Mouse (Mus musculus) layer of hippocampus, adult 9-10 months (tissue): ENCODE measurements around the gene Lrrc1.

Experiments used
- DNase-seq: peaks from one replicate; pipeline ENCODE4 v3.0.0; 2022; ENCODE audit warnings: low spot score

Lrrc1 gene

DNA sequence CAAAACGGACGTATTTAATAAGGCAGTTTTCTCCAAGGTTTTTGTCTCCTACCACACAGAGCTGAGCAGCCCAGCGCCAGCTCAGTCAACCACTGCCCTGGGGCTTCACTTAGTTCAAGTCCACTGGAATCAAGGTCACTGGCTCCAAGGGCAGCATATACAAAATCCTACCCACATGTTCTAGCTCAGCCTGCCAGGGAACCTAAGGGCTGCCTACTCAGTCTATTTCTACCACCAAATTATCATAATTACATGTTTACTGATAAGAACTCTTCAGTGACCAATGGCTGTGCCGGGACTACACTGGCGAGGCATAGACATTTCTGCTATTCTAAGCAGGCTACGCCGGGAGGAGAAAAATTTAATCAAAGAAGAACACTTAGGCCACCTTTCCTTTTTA lies 80.8 kb downstream of the Lrrc1 start:
- no peak for DNase-seq

DNA sequence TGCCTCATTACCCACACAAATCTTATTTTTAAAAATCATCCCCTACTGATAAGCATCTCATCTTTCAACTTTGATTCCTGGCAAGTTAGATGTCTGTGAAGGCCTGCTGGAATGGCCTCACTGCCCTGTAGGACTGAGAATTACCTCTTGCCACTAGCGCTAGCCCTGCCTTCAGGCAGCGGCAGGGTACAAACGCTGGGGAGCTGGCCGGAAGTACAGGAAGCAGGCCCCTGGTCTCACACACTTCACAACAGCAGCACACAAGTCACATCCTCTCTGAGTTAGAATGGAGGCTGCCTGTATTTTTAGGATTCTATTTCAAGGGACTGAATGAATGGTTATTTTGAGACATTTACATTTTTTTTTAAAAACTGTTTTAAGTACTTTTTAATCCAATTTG lies 81.5 kb downstream of the Lrrc1 start:
- DNase-seq: no peak

- no peak for DNase-seq
These were observed 83.2 kb downstream of the Lrrc1 start for GRCm38 (mm10) chr9:77461371-77461915.

DNA sequence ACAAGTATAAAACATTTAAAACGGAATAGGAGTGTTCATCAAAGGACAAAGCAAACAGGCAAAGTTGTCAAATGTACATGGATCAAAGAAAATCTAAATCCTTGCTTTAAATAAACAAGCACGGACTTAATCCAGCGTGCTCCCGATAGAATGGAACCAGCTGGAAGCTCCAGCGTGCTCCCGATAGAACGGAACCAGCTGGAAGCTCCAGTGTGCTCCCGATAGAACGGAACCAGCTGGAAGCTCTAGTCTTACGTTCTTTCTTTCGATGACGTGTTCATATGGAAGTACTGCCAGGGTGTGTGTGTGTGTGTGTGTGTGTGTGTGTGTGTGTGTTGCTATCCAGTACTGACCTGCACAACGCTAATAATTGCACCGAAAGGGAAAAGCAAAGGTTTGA lies 84.3 kb downstream of the Lrrc1 start:
- no peak for DNase-seq

DNA sequence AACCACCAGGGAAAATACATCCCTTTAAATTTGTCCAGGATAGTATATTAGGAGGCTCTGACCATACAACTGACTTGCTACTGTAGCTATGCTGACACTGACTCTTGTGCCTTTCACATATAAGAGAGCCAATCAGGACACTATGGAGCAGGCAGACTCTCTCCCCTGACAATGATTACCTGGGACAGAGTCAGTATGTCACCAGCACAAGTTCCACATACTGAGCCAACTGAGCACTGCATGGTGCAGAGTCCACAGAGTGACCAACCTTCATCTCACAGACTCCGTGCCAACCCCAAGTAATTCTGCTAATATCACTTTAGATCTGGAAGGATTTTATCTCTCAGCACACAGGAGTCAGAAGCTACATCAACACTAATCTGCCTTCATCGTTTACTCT lies 85.3 kb downstream of the Lrrc1 start:
- DNase-seq: no peak

DNA sequence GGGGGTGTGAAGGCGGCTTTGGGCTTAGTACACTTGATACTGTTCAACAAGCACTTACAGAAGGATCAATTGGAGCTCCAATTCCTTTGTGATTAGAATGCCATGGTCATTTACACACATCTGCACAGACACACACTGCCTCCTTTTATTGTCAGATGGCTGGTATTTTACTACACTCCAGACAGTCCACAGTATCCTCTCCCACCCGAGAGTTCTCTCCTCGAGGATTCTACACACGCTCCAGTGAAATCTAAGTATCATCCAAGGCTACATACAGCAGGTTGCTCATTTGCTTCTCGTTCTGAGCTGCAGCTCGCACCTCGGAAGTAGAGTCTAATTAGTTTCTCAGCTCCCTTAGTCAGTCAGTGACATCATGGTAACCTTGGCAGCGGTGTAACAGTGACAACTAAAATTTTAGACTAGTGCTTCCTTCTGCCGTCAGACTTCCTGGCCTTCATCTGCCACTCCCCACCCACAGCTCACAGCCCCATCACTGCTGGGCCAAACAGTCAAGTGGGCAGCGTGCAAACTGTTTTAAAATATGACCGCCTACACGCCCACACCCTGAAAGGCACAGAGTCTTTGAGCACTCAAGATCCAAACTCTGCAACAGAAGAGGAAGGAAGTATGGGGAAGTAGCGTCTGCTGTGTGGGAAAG lies 88.4 kb downstream of the Lrrc1 start:
- DNase-seq: no peak

- no peak for DNase-seq
These were observed 89.1 kb downstream of the Lrrc1 start for GRCm38 (mm10) chr9:77455439-77456168.

GRCm38 (mm10) chr9:77452046-77452807 lies 92.4 kb downstream of the Lrrc1 start:
- no peak for DNase-seq

- no peak for DNase-seq
These were observed 94.2 kb downstream of the Lrrc1 start for GRCm38 (mm10) chr9:77450447-77450846.

DNA sequence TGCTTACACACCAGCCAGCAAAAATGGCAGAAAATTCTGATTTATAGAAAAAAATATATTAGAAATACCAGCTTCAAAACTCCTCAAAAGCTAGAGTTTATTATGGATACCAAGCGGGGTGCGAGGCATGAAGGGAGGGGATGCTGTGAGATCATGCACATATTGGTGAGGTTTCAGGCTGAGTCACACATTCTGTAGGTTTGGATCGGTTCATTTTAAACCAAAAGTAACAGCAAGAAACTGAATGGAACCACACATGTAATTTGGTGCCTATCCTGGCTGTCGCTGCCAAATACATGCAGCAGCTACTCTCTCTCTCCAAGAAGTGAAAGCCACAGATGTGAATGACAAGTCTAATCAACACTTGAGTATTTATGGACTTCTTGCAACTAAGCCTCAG lies 99.8 kb downstream of the Lrrc1 start:
- no peak for DNase-seq

DNA sequence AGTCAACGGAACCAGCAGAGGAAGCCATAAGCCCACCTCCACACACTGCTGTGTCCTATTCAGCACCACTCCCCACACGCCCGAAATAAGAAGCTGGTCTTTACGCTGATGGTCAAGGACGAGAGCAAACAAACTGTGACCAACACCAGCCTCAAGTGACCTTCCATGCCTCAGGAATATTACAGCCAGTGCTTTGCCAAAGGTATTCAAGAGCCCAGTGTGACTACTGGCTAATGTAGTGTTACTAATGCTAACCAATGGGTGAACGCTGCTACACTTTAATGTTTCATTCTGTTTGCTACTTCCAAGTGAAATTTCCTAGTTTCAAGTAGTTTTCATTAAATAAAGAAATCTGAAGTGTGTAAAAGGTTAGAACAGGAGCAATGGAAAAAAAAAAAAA lies 105.3 kb downstream of the Lrrc1 start:
- no peak for DNase-seq

DNA sequence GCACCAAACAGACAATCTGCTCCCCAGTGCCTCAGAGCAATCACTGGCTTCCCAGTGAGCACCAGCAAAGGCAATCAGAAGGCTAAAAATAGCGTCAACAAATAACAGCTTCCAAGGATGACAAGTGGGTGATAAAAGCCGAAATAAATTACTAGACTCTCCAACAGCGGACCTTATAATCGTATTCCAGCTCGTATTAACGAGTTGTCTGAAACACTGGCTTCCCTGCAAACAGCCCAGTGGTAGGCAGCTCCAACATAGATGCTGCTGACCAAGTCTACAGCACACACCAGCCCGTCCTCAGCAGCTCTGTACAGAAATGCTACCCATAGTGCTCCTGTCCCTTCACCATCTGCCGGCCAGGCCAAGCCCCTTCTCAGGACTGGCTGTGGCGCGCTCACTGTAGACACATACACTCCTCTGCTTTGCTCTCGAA lies 105.8 kb downstream of the Lrrc1 start:
- no peak for DNase-seq

- DNase-seq: no peak
These were observed 107.5 kb downstream of the Lrrc1 start for GRCm38 (mm10) chr9:77437131-77437530.

DNA sequence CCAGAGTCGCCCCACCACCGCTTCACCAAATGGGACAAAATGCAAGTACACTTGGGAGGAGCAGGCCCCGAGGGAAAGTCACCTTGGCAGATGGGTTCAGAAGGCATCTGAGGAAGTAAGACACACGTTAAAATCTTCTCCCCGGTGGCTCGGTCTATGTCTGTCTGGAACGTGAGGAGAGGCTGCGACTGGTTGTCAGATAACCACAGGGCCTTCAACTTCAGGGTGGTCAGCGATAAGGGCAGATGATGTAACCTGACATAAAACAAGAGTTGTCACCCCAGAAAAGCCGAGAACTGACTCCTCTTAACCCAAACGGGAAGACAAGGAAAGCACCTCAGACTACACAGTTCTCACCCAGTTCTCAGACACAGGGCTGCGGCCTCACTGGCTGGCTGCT lies 109.7 kb downstream of the Lrrc1 start:
- DNase-seq: no peak

DNA sequence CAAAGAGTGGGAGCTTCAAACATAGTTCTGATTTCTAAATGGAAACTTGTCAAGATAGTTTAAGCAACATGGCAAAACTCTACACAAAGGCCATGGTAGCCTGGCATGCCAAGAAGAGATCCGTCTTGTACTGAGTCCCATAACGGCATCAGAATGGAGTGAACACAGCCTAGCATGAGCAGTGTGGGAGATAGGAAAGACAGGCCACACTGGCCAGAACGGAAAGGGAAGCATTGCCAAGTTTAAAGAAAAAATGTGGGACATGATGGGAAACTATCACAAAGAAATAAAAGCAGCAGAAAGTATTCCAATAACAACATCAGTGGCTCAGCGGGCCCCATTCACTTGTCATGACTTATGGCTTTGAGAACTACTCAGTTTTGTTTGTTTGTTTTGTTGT lies 111.2 kb downstream of the Lrrc1 start:
- no peak for DNase-seq

DNA sequence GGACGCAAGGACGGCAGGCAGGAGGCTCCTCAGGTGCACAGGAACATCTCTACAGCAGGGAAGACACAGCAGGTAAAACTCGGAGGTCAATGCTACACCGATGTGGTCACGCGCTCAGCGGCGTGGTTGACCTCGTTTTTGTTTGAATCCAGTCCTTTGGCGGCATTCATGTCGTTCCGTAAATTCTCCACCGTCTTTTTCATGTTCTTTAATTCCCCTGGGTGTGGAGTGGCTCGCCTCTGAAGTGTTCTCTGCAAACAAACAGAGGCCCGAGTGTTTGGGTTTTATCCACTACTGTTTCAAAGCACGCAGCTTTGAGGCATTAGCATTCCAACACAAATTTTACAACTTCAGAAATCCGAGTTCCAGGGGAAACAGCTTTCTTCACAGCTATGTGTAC lies 112.6 kb downstream of the Lrrc1 start:
- DNase-seq: no peak

DNA sequence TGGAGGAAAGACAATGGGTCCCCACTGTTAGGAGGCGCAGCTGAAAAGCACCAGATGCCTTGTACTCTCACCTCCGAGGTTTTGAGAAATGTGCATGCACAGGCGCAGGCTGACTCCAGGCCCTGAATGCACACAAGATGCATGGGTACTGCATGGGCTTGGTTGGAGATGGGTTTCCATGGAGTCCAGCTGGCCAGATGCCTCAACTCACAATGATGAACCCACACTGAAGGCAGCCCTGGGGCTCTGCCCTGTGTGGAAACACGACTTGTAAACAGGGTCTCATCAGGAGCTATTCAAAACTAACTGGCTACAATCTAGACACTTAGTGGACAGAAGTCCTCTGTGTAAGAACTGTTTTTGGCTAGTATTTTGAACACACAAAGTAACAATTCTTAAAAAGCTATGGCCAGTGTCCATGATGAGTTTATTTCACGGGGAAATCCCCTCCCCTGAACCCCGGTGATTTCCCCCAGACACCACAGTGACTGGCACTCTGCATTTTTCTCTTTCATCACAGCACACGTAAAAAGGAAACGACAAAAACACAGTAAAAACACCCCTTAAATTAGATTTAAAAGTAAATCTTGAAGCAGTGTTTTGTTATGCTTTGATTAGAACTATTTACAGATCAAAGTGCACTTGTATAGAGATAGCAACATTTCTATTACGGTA lies 114.1 kb downstream of the Lrrc1 start:
- DNase-seq: no peak

DNA sequence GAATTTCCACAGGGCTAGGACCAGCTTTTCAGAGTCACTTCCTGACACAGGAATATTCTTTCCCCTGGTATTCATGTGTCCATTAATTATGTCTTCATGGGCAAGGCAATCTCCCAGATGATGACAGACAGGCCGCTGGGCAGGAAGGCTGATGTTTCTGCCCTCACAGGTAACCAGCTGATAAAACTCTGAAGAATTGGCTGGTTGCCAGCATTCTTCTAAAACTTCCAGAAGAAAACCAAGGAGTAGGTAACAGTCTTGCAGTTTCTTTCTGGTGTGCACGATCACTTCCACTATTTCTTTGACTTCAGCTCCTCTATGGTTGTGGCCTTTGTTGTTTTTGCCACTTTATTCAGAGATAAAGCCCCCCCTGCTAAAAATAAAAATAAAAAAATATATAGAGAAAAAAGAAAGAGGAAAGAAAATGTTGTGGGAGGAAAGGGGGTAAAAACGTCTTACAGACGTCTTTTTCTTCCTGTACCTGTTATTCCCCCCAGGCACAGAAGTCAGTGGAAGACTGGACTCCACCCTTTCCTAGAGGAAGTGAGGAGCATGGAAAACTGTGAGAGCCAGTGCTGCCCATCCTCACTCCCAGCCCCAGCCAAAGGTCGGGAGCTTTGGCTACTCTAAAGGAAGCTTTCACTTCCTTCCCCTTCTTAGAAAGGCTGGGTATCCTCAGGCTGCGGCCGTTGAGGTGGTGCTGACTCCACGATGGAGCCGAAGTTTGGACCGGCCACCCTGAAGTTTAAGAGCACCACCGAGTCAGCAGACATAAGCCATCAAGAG lies 115.2 kb downstream of the Lrrc1 start:
- DNase-seq: no peak

- DNase-seq: no peak
These were observed 115.9 kb downstream of the Lrrc1 start for GRCm38 (mm10) chr9:77428748-77429140.

DNA sequence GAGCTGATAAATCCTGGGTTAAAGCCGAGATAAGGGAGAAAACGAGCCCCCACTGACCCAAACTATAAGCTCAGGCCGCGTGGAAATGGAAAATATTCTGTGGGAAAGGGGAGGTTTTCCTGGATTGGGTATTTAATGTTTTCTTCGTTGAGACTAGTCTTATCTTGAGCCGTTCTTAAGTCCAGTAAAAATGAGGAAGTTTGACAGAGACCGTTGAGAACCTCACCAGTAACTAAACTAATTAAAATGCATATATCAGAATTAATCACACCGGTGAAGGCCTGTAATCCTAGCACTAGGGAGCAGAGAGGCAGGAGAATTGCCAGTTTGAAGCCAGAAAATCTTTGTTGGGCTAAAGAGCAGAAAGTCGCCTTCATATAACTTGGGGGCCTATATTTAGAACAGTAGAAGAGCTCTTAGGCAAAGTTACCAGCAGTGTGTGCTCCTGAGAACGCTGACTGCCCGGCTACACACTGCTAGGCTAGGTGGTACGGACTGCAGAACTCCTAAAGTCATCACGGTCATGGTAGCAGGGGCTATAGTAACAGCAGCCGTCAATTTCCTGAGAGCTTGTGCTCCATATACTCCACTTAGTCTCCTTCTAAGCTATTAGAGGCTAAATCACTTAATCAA lies 116.4 kb downstream of the Lrrc1 start:
- no peak for DNase-seq
